Mouse (Mus musculus): Measurements from ENCODE around the gene Coq5.

GRCm38 (mm10) chr5:115312816-115313667 is 33.6 kb downstream of the Coq5 start:
- TF ChIP-seq CTCF (conservative IDR thresholded peaks at IDR 0.05; ENCODE audit: insufficient read depth, insufficient read length, low read depth, low read length): no peak
- TF ChIP-seq POLR2A (IDR thresholded peaks at IDR 0.05; ENCODE audit: low read depth, low read length): no peak

Data from kidney, adult 2 months (tissue).